Mouse (Mus musculus): ENCODE results near the gene Ankfy1.

DNA sequence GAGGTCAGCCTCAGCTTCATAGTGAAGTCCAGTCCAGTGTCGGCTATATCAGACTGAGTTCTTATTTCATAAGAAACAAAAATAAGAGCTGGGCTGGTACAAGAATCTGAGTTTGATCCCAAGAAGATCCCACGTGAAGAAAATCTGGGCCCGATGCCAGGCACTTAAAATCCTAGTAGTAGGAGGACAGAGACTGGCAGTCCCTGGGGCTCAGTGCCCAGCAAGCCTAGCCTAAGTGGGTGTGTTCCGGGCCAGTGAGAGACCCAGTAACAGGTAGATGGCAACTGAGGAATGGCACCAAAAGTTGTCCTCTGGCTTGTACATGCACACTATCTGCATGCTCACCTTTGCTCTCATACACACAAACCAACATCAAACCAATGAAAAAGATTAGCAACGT, 22.9 kb downstream of the Ankfy1 start:
- TF ChIP-seq CTCF (IDR thresholded peaks at IDR 0.05; ENCODE audit: insufficient read depth, low read depth, low read length) (no peak), POLR2A (IDR thresholded peaks at IDR 0.05; ENCODE audit: insufficient read depth, low read depth, low read length) (no peak)

Measured in olfactory bulb, adult 2 months (tissue).